9 mouse cellular contexts compared by ENCODE assay signal in the genomic region with DNA sequence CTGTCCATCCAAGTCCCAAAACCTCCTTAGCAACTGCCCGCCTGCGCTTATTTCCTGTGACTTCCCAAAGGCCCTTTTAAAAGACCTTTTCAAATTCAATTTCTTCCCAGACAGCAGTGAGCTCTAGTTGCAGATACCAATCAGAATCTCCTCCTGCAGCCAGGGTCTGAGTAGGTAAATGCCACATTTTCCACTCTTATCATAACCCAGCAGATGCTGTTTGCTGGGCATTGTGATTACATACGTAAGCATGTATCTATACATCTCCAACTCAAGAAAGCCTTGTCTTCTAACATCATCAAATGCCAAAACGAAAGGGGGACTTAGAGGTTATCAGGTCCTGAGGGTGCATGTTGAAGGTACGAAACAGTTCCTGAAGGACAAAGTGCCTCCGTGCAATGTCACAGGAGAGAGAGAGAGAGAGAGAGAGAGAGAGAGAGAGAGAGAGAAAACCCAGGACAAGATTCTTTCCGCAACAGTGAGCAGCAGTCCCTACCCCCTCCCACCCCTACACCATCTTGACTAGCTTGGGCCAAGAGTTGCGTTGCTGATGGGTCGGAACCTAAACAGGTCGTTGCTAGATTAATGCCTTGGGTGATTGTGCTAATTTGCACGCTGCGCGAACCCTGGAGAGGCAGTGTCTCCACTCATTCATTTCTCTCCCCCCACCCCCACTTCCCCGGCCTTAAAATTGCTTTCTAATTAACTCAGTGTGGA. TPM values are rescaled to one million over a fixed set of nuclear protein-coding genes. Genes with fewer than 3 reads are reported as not detected.
A peak's percentile ranks its signal among the peaks of the same experiment; 100 is the strongest.
DNase-seq lines count a peak whose midpoint lies in the region; ATAC-seq and TF ChIP-seq lines count a peak whose summit lies in the region.
"Had no signal": no experiment of that assay in that cellular context is flagged by ENCODE, and none has a peak within 500 bp of the region (broad histone marks: within the 10 kb centered on the region; RNA-seq: fewer than 3 reads in every experiment).

No protein-coding gene starts in this region.

- TF ChIP-seq CTCF in left cerebral cortex, adult 2 months (IDR thresholded peaks at IDR 0.05), result no peak
- TF ChIP-seq CTCF in cortical plate, adult 2 months (IDR thresholded peaks at IDR 0.05; ENCODE audit: extremely low read depth, insufficient read depth, low read length), result no peak

- H3K4me1 ChIP-seq in cortical plate, adult 2 months (ENCODE audit: control insufficient read depth, insufficient read depth, low read length), result peaks cover 2% of the 10 kb centered on the region; the same call in 1 of the 2 replicates

- peak overlapping the region; percentile 54 for H3K4me3 ChIP-seq in left cerebral cortex, adult 2 months
- peak overlapping the region; percentile 44 for H3K4me3 ChIP-seq in cortical plate, adult 2 months (ENCODE audit: insufficient read depth, low read length)

- DNase-seq in left cerebral cortex, adult 2 months (ENCODE audit: extremely low spot score in 1 of 2, low spot score in 2 of 2), result peak in 1 of 2 experiments; percentile 20
- no peak for DNase-seq in left cerebral cortex, adult 18-20 months (ENCODE audit: low spot score in 2 of 2)
- DNase-seq in ovary, postnatal 10 days (ENCODE audit: low spot score), result no peak
- no peak for DNase-seq in frontal cortex, postnatal 14 days (ENCODE audit: low spot score in 2 of 2)
- DNase-seq in spleen, adult 18-20 months, result no peak

- peak; percentile 15; the same call in 1 of the 2 replicates for ATAC-seq in granulocyte monocyte progenitor cell, adult 5-6 weeks (replicated peaks; ENCODE audit: poor library complexity, severe bottlenecking)
- peak; percentile 70 for ATAC-seq in megakaryocyte-erythroid progenitor cell, adult 5-6 weeks (replicated peaks; ENCODE audit: low FRiP score, low TSS enrichment, poor library complexity, severe bottlenecking)

- no peak for TF ChIP-seq POLR2A in cortical plate, adult 2 months (IDR thresholded peaks at IDR 0.05; ENCODE audit: extremely low read depth, insufficient read depth, low read length)

- H3K27ac ChIP-seq in left cerebral cortex, adult 2 months, result no peak overlapping the region
- no peak overlapping the region for H3K27ac ChIP-seq in cortical plate, adult 2 months (ENCODE audit: insufficient read depth, low read length)

- intact Hi-C loops in left cerebral cortex, adult 2 months (cut with DNase I), result loop anchor here (2.0 kb wide), 1 partner anchor 54 kb away; no protein-coding TSS in a partner anchor

RNA-seq across cellular contexts. Expression of gene B230118H07Rik, which starts 3.0 kb away (rescaled TPM):
- 10 to 100 TPM; 28.6 to 30.2 TPM for total RNA-seq in left cerebral cortex, adult 2 months (2021)
- 10 to 100 TPM; 29.5 to 34.2 TPM for total RNA-seq in left cerebral cortex, adult 18-20 months (2021)
- polyA plus RNA-seq in cortical plate, adult 2 months (2012; rRNA removed), result 38.4 and 42.2 TPM in 2 replicates
- 65.6 and 110 TPM in 2 replicates for total RNA-seq in granulocyte monocyte progenitor cell, adult 5-6 weeks (2014; fragmentation: Nextera tagmentation)
- 125 and 126 TPM in 2 replicates for total RNA-seq in granulocyte monocyte progenitor cell, adult 5-6 weeks (2017)
- 13.1 and 34.1 TPM in 2 replicates for total RNA-seq in megakaryocyte-erythroid progenitor cell, adult 5-6 weeks (2014; fragmentation: Nextera tagmentation)
- 45.4 and 76.2 TPM in 2 replicates for total RNA-seq in megakaryocyte-erythroid progenitor cell, adult 5-6 weeks (2017)

RNA-seq across cellular contexts. Expression of gene Rag1, which starts 3.1 kb away (rescaled TPM):
- under 1 TPM; 0.19 to 0.25 TPM for total RNA-seq in left cerebral cortex, adult 2 months (2021)
- under 1 TPM; 0.07 to 0.21 TPM for total RNA-seq in left cerebral cortex, adult 18-20 months (2021)
- 0.04 and 0.06 TPM in 2 replicates for polyA plus RNA-seq in cortical plate, adult 2 months (2012; rRNA removed)
- not detected in 2 replicates for total RNA-seq in granulocyte monocyte progenitor cell, adult 5-6 weeks (2014; fragmentation: Nextera tagmentation)
- total RNA-seq in granulocyte monocyte progenitor cell, adult 5-6 weeks (2017), result not detected in 2 replicates
- total RNA-seq in megakaryocyte-erythroid progenitor cell, adult 5-6 weeks (2014; fragmentation: Nextera tagmentation), result 0.99 and 2.2 TPM in 2 replicates
- 0.23 and 1.1 TPM in 2 replicates for total RNA-seq in megakaryocyte-erythroid progenitor cell, adult 5-6 weeks (2017)
- polyA plus RNA-seq: large intestine, adult 2 months had no signal

RNA-seq across cellular contexts. Expression of gene Traf6, which starts 25.9 kb away (rescaled TPM):
- total RNA-seq in left cerebral cortex, adult 2 months (2021), result 10 to 100 TPM; 12.6 to 12.9 TPM
- 10 to 100 TPM; 11.6 to 12.7 TPM for total RNA-seq in left cerebral cortex, adult 18-20 months (2021)
- 9.9 and 11.0 TPM in 2 replicates for polyA plus RNA-seq in cortical plate, adult 2 months (2012; rRNA removed)
- total RNA-seq in granulocyte monocyte progenitor cell, adult 5-6 weeks (2014; fragmentation: Nextera tagmentation), result 21.6 and 21.9 TPM in 2 replicates
- 15.3 and 22.9 TPM in 2 replicates for total RNA-seq in granulocyte monocyte progenitor cell, adult 5-6 weeks (2017)
- total RNA-seq in megakaryocyte-erythroid progenitor cell, adult 5-6 weeks (2014; fragmentation: Nextera tagmentation), result 18.3 and 26.1 TPM in 2 replicates
- total RNA-seq in megakaryocyte-erythroid progenitor cell, adult 5-6 weeks (2017), result 13.9 and 15.3 TPM in 2 replicates

RNA-seq across cellular contexts. Expression of gene Rag2, which starts 27.8 kb away (rescaled TPM):
- not detected for total RNA-seq in left cerebral cortex, adult 2 months (2021)
- total RNA-seq in left cerebral cortex, adult 18-20 months (2021), result not detected
- polyA plus RNA-seq in cortical plate, adult 2 months (2012; rRNA removed), result not detected in 2 replicates
- total RNA-seq in granulocyte monocyte progenitor cell, adult 5-6 weeks (2014; fragmentation: Nextera tagmentation), result 0.26 and 2.9 TPM in 2 replicates
- 0.52 and 0.90 TPM in 2 replicates for total RNA-seq in granulocyte monocyte progenitor cell, adult 5-6 weeks (2017)
- 0.35 and 0.90 TPM in 2 replicates for total RNA-seq in megakaryocyte-erythroid progenitor cell, adult 5-6 weeks (2014; fragmentation: Nextera tagmentation)
- total RNA-seq in megakaryocyte-erythroid progenitor cell, adult 5-6 weeks (2017), result 0.34 and 2.0 TPM in 2 replicates
- polyA plus RNA-seq: large intestine, adult 2 months had no signal
